Mouse (Mus musculus): Measurements from ENCODE around the gene Ess2. TPM values are rescaled to one million over a fixed set of nuclear protein-coding genes. Genes with fewer than 3 reads are reported as not detected.

Ess2 gene
- polyA plus RNA-seq, 1 experiment from 2014 or later, result 38.8 TPM

DNA sequence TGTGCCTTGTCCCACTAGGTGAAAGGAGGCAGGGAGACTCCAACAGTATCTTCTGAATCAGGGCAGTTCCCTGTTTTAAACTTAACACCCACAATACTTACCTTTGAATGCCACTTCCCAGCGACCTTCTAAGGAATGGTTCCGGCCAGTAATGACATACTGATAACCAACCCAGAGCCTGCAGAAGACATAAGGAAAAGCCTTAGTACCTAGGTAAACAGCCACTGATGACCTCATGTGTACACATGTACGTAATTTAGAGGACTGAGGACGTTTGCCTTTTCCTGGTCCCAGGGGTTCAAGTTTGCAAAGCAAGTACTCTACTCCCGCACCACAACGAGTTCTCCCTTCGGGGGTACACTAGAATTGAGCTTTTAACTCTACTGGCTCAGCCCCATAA, 54.0 kb downstream of the Ess2 start:
- DNase-seq (ENCODE audit: low spot score), result no peak

DNA sequence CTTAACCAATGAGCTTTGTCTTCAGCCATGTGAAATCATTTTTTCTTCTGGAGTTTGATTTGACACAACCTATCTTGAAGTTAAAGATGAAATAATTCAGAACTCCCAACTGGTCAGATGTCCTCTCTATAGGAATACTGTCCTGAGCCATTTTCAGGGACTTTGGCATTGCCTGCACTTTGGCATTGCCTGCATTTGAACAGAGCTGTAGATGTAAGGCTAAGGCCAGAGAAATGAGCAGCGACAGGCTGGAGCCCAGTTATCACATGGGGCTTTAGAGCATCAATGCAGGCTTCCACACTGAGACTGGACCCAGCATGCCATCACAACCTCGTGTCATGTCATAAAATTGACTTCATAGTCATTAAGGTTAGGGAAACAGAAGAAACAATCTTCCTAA, 57.9 kb downstream of the Ess2 start:
- DNase-seq (ENCODE audit: low spot score), result no peak

- no peak for DNase-seq (ENCODE audit: low spot score)
Observed at GRCm38 (mm10) chr16:17851860-17852259, 59.3 kb downstream of the Ess2 start.

DNA sequence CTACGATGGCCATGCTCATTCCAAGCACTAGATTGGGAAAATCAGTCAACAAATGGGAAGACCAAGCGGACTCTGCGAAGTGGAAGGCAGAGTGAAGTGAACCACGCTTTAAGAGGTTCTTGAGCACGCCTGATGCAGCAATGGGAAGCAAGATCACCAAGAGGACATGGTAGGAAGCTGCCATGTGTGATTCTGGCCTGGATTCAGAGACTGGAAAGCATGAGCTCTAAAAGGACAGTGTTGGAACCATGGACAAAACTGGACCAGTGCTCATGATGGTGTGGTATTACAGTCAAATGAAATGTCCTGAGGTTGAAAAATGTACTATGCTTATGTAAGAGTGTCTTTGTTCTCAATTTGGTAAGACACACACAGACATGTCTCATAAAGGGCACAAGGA, 59.8 kb downstream of the Ess2 start:
- DNase-seq (ENCODE audit: low spot score), result no peak

Other genes starting within 250 kb of the Ess2 start
- 31.6 and 36.9 TPM in 2 replicates for gene Med15, start 178.5 kb downstream of the Ess2 start, polyA plus RNA-seq (2015; fragmentation: Nextera tagmentation; extraction: Ambion mirVana)
- gene Klhl22, start 151.7 kb downstream of the Ess2 start, polyA plus RNA-seq (2015; fragmentation: Nextera tagmentation; extraction: Ambion mirVana), result 27.6 and 30.2 TPM in 2 replicates
- 3.6 and 4.3 TPM in 2 replicates for gene Scarf2, start 114.1 kb downstream of the Ess2 start, polyA plus RNA-seq (2015; fragmentation: Nextera tagmentation; extraction: Ambion mirVana)
- not detected in 2 replicates for gene B830017H08Rik, start 78.2 kb downstream of the Ess2 start, polyA plus RNA-seq (2015; fragmentation: Nextera tagmentation; extraction: Ambion mirVana)
- gene Car15, start 73.0 kb downstream of the Ess2 start, polyA plus RNA-seq (2015; fragmentation: Nextera tagmentation; extraction: Ambion mirVana), result 0.83 and 1.3 TPM in 2 replicates
- gene Gm20518, start 19.7 kb downstream of the Ess2 start, polyA plus RNA-seq (2015; fragmentation: Nextera tagmentation; extraction: Ambion mirVana), result 0.20 TPM in 1 of 2 replicates, not detected in the other
- 0.05 TPM in 1 of 2 replicates, not detected in the other for gene Tssk1, start 17.1 kb downstream of the Ess2 start, polyA plus RNA-seq (2015; fragmentation: Nextera tagmentation; extraction: Ambion mirVana)
- gene Dgcr2, start 12.8 kb downstream of the Ess2 start, polyA plus RNA-seq (2015; fragmentation: Nextera tagmentation; extraction: Ambion mirVana), result 42.5 and 43.7 TPM in 2 replicates
- gene Tssk2, start 12.7 kb downstream of the Ess2 start, polyA plus RNA-seq (2015; fragmentation: Nextera tagmentation; extraction: Ambion mirVana), result not detected in 2 replicates
- gene Gsc2, start 3.7 kb upstream of the Ess2 start, polyA plus RNA-seq (2015; fragmentation: Nextera tagmentation; extraction: Ambion mirVana), result 0.18 TPM in 1 of 2 replicates, not detected in the other
- 50.2 and 51.5 TPM in 2 replicates for gene Slc25a1, start 16.9 kb upstream of the Ess2 start, polyA plus RNA-seq (2015; fragmentation: Nextera tagmentation; extraction: Ambion mirVana)
- gene Vpreb2, start 69.1 kb upstream of the Ess2 start, polyA plus RNA-seq (2015; fragmentation: Nextera tagmentation; extraction: Ambion mirVana), result 0.73 and 1.1 TPM in 2 replicates
- gene Dgcr6, start 141.5 kb upstream of the Ess2 start, polyA plus RNA-seq (2015; fragmentation: Nextera tagmentation; extraction: Ambion mirVana), result 125 and 128 TPM in 2 replicates
- 29.2 and 29.5 TPM in 2 replicates for gene Prodh, start 178.9 kb upstream of the Ess2 start, polyA plus RNA-seq (2015; fragmentation: Nextera tagmentation; extraction: Ambion mirVana)
- 0.31 and 0.68 TPM in 2 replicates for gene Rtn4r, start 216.3 kb upstream of the Ess2 start, polyA plus RNA-seq (2015; fragmentation: Nextera tagmentation; extraction: Ambion mirVana)

All from thymus, postnatal 0 days (tissue).